Mouse (Mus musculus) gastrocnemius, postnatal 36 days (tissue): ENCODE data around the gene Lpin1. TPM values are rescaled to one million over a fixed set of nuclear protein-coding genes. Genes with fewer than 3 reads are reported as not detected.

Experiments
- DNase-seq, 2 experiments: peaks; one replicate each; pipeline ENCODE4 v3.0.0; 2022
- intact Hi-C: fragments of 180-260 bp; cut with DNase I; formaldehyde crosslinking; loops from one replicate; pipeline ENCODE4 v1.15.1; 2025
- long read RNA-seq, 2 experiments: library from polyadenylated mRNA; stranded (forward); transcript quantifications; one replicate each; pipeline ENCODE4 v2.0.0; 2021
- total RNA-seq, 2 experiments: library from RNA; stranded (reverse); gene quantifications; 2 replicates each; pipeline ENCODE4 v1.2.3; 2021

Gene Lpin1
- total RNA-seq: 100 to 1,000 TPM; 227 to 246 TPM
- long read RNA-seq, experiment 1, full-length matches to known transcripts: 2 of 85 reads
- long read RNA-seq, experiment 1, partial matches to known transcripts: 35 of 85 reads
- long read RNA-seq, experiment 1, other reads (novel, unspliced or antisense): 48 of 85 reads
- long read RNA-seq, experiment 2, full-length matches to known transcripts: 5 of 100 reads
- long read RNA-seq, experiment 2, partial matches to known transcripts: 35 of 100 reads
- long read RNA-seq, experiment 2, other reads (novel, unspliced or antisense): 60 of 100 reads

- DNase-seq: no peak
- intact Hi-C loops: no loop called here
These were observed at the start of gene Lpin1 for GRCm38 (mm10) chr12:16610936-16611335. Lpin1 (minus strand) TSS chr12:16610966.

- intact Hi-C loops: loop anchor here (5.0 kb wide), 1 partner anchor 90 kb away; no protein-coding TSS in a partner anchor
- DNase-seq: no peak
These were observed 46.4 kb upstream of the Lpin1 start for GRCm38 (mm10) chr12:16656906-16657875.

GRCm38 (mm10) chr12:16655604-16656003 lies 44.8 kb upstream of the Lpin1 start:
- DNase-seq: no peak
- intact Hi-C loops: loop anchor here (5.0 kb wide), 1 partner anchor 88 kb away; no protein-coding TSS in a partner anchor

GRCm38 (mm10) chr12:16653332-16654093 lies 42.7 kb upstream of the Lpin1 start, which contains the start of gene Ntsr2:
Ntsr2 (plus strand) TSS chr12:16653382.
- intact Hi-C loops: no loop called here
- DNase-seq: peak; percentile 68 to 69

- intact Hi-C loops: no loop called here
- no peak for DNase-seq
These were observed 39.1 kb upstream of the Lpin1 start for GRCm38 (mm10) chr12:16649819-16650218.

- DNase-seq: no peak
- intact Hi-C loops: no loop called here
These were observed 37.5 kb upstream of the Lpin1 start for GRCm38 (mm10) chr12:16648273-16648672.

- intact Hi-C loops: no loop called here
- peak; percentile 39 to 54 for DNase-seq
These were observed 36.1 kb upstream of the Lpin1 start for GRCm38 (mm10) chr12:16646780-16647409.

- DNase-seq: no peak
These were observed 33.9 kb upstream of the Lpin1 start for GRCm38 (mm10) chr12:16644698-16645097.

GRCm38 (mm10) chr12:16643508-16644345 lies 33.0 kb upstream of the Lpin1 start:
- DNase-seq: peak; percentile 67 to 75
- intact Hi-C loops: no loop called here

More at GRCm38 (mm10) chr12:16644698-16645097, 33.9 kb upstream of the Lpin1 start:
- intact Hi-C loops: no loop called here

GRCm38 (mm10) chr12:16642000-16642399 lies 31.2 kb upstream of the Lpin1 start:
- peak in 1 of 2 experiments; percentile 25 for DNase-seq
- intact Hi-C loops: no loop called here

GRCm38 (mm10) chr12:16640075-16640474 lies 29.3 kb upstream of the Lpin1 start:
- intact Hi-C loops: no loop called here
- peak; percentile 41 to 52 for DNase-seq

GRCm38 (mm10) chr12:16639078-16639771 lies 28.5 kb upstream of the Lpin1 start:
- DNase-seq: no peak
- intact Hi-C loops: no loop called here

GRCm38 (mm10) chr12:16635816-16636215 lies 25.1 kb upstream of the Lpin1 start:
- no peak for DNase-seq
- intact Hi-C loops: no loop called here

GRCm38 (mm10) chr12:16634075-16634813 lies 23.5 kb upstream of the Lpin1 start:
- intact Hi-C loops: loop anchor here (5.0 kb wide), 1 partner anchor 67 kb away; no protein-coding TSS in a partner anchor
- DNase-seq: peak in 1 of 2 experiments; percentile 38

GRCm38 (mm10) chr12:16633235-16633634 lies 22.5 kb upstream of the Lpin1 start:
- intact Hi-C loops: loop anchor here (5.0 kb wide), 1 partner anchor 66 kb away; no protein-coding TSS in a partner anchor
- no peak for DNase-seq

GRCm38 (mm10) chr12:16631423-16631822 lies 20.7 kb upstream of the Lpin1 start:
- intact Hi-C loops: loop anchor here (5.0 kb wide), 1 partner anchor 64 kb away; no protein-coding TSS in a partner anchor
- DNase-seq: no peak

GRCm38 (mm10) chr12:16630866-16631185 lies 20.1 kb upstream of the Lpin1 start:
- intact Hi-C loops: loop anchor here (5.0 kb wide), 1 partner anchor 64 kb away; no protein-coding TSS in a partner anchor
- no peak for DNase-seq
